Mouse (Mus musculus) spleen, adult 2 months (tissue): Measurements from ENCODE around the gene Zdhhc6. TPM values are rescaled to one million over a fixed set of nuclear protein-coding genes. Genes with fewer than 3 reads are reported as not detected.
A peak's percentile ranks its signal among the peaks of the same experiment; 100 is the strongest.

Source experiments
- DNase-seq, 2 experiments: peaks; one replicate each; pipeline versions ENCODE4 v3.0.0 to v3.0.0-alpha.2; 2012 to 2021; ENCODE audit warnings: low spot score in 2 of 2, low read depth in 1 of 2
- H3K27ac ChIP-seq: fragments of 200-500 bp; 2 replicates; pipeline ENCODE4 v1.5.1; 2012; ENCODE audit warnings: low read length, inconsistent platforms; ENCODE audit not compliant: insufficient read depth
- H3K27me3 ChIP-seq: fragments of 200-500 bp; 2 replicates; pipeline ENCODE4 v1.6.1; 2012; ENCODE audit warnings: mild to moderate bottlenecking, moderate library complexity, low read length, inconsistent platforms; ENCODE audit not compliant: control insufficient read depth, insufficient read depth
- H3K36me3 ChIP-seq: fragments of 200-500 bp; 2 replicates; pipeline ENCODE4 v1.6.1; 2012; ENCODE audit warnings: mild to moderate bottlenecking, low read length, inconsistent platforms; ENCODE audit not compliant: control insufficient read depth, insufficient read depth
- H3K4me1 ChIP-seq: fragments of 200-500 bp; 2 replicates; pipeline ENCODE4 v1.6.1; 2011; ENCODE audit warnings: inconsistent platforms; ENCODE audit not compliant: control insufficient read depth, insufficient read depth, insufficient read length
- H3K4me3 ChIP-seq: fragments of 200-500 bp; 2 replicates; pipeline ENCODE4 v1.5.1; 2011; ENCODE audit warnings: mild to moderate bottlenecking, inconsistent platforms; ENCODE audit not compliant: insufficient read depth, insufficient read length; ENCODE audit errors: extremely low read depth
- CTCF ChIP-seq: fragments of 200-500 bp; IDR thresholded peaks from 2 replicates; pipeline ENCODE4 v1.5.1; 2011; ENCODE audit warnings: mild to moderate bottlenecking, inconsistent platforms; ENCODE audit not compliant: insufficient read depth, insufficient read length, insufficient replicate concordance; ENCODE audit errors: extremely low read depth
- POLR2A ChIP-seq: fragments of 200-500 bp; IDR thresholded peaks from 2 replicates; pipeline ENCODE4 v1.6.1; 2011; ENCODE audit warnings: low read depth, low read length, inconsistent platforms
- WGBS: fragments of 180-500 bp; shearing (Covaris S2); methylation state at CpG from one replicate; pipeline ENCODE4 v1.1.7; 2018; 5-methylcytosine and 5-hydroxymethylcytosine counted together
- polyA plus RNA-seq: library from polyadenylated mRNA; depleted of rRNA; stranded (reverse); fragments of >200 nt; gene quantifications from 2 replicates; pipeline ENCODE4 v1.2.3, GENCODE M21; 2012; rRNA removed

The Zdhhc6 gene
- 5.8 and 6.3 TPM in 2 replicates for polyA plus RNA-seq

GRCm38 (mm10) chr19:55315452-55316108, at the start of gene Zdhhc6:
TSS of gene Zdhhc6 (minus strand) at chr19:55316032.
- H3K27ac ChIP-seq: peak within 1 kb of the TSS; percentile 84
- no peaks in the 10 kb centered on the region; the same call in 1 of the 2 replicates for H3K4me1 ChIP-seq
- TF ChIP-seq CTCF (no peak), POLR2A (peak; percentile 88)
- peaks cover 4% of the 10 kb centered on the region for H3K36me3 ChIP-seq
- H3K4me3 ChIP-seq: peak within 1 kb of the TSS; percentile 89
- peak in 1 of 2 experiments; percentile 75 for DNase-seq
- H3K27me3 ChIP-seq: no peaks in the 10 kb centered on the region
- under 1% methylated on average over 60 of the region's 60 CpGs for WGBS

GRCm38 (mm10) chr19:55362606-55363005, 46.8 kb upstream of the Zdhhc6 start:
- Histone ChIP-seq H3K4me3 (no peak overlapping the region), H3K27me3 (no peaks in the 10 kb centered on the region), H3K36me3 (no peaks in the 10 kb centered on the region), H3K4me1 (no peaks in the 10 kb centered on the region), H3K27ac (no peak overlapping the region)
- WGBS: 91% methylated on average over 9 of the region's 9 CpGs
- no peak for TF ChIP-seq CTCF
- TF ChIP-seq POLR2A: no peak
- DNase-seq: no peak

- H3K4me3 ChIP-seq: no peak overlapping the region
- no peak for TF ChIP-seq CTCF
- no peak for TF ChIP-seq POLR2A
- H3K4me1 ChIP-seq: no peaks in the 10 kb centered on the region
- DNase-seq: no peak
- 95% methylated on average over 9 of the region's 9 CpGs for WGBS
- H3K27ac ChIP-seq: no peak overlapping the region
- no peaks in the 10 kb centered on the region for H3K36me3 ChIP-seq
- no peaks in the 10 kb centered on the region for H3K27me3 ChIP-seq
These were observed 35.0 kb upstream of the Zdhhc6 start for GRCm38 (mm10) chr19:55350673-55351378.

DNA sequence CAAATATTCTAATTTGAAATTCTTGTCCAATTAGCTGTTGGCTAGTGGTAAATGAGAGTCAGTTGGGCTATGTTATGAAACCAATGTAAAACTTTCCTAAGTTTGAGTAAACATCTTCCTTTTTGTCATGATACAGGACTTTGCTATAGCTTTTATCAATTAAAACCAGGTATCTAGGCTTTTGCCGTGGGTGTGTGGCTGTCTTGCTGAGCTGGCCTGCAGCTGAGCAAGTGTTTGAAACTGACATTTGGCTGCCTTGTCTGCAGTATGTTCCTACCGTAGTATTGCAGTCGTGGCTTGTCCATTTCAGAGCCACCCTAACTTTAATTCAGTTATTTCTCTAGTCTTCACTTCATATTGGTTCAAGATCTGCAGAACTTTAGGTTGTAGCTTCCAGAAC, 32.4 kb upstream of the Zdhhc6 start:
- no peak for DNase-seq
- 83% methylated on average over 3 of the region's 3 CpGs for WGBS
- Histone ChIP-seq H3K27ac (no peak overlapping the region), H3K4me3 (no peak overlapping the region), H3K36me3 (no peaks in the 10 kb centered on the region), H3K4me1 (no peaks in the 10 kb centered on the region), H3K27me3 (no peaks in the 10 kb centered on the region)
- TF ChIP-seq POLR2A (no peak), CTCF (no peak)

GRCm38 (mm10) chr19:55343274-55343673, 27.4 kb upstream of the Zdhhc6 start:
- TF ChIP-seq CTCF (no peak), POLR2A (no peak)
- Histone ChIP-seq H3K36me3 (peaks cover 4% of the 10 kb centered on the region; the same call in 1 of the 2 replicates), H3K27me3 (no peaks in the 10 kb centered on the region), H3K27ac (no peak overlapping the region), H3K4me3 (no peak overlapping the region), H3K4me1 (no peaks in the 10 kb centered on the region)
- 92% methylated on average over 9 of the region's 9 CpGs for WGBS
- no peak for DNase-seq

GRCm38 (mm10) chr19:55342423-55342822, 26.6 kb upstream of the Zdhhc6 start:
- H3K4me3 ChIP-seq: no peak overlapping the region
- no peak overlapping the region for H3K27ac ChIP-seq
- H3K27me3 ChIP-seq: no peaks in the 10 kb centered on the region
- no peak for DNase-seq
- WGBS: 92% methylated on average over 7 of the region's 7 CpGs
- peaks cover 5% of the 10 kb centered on the region; the same call in 1 of the 2 replicates for H3K36me3 ChIP-seq
- TF ChIP-seq CTCF (no peak), POLR2A (no peak)
- no peaks in the 10 kb centered on the region for H3K4me1 ChIP-seq

DNA sequence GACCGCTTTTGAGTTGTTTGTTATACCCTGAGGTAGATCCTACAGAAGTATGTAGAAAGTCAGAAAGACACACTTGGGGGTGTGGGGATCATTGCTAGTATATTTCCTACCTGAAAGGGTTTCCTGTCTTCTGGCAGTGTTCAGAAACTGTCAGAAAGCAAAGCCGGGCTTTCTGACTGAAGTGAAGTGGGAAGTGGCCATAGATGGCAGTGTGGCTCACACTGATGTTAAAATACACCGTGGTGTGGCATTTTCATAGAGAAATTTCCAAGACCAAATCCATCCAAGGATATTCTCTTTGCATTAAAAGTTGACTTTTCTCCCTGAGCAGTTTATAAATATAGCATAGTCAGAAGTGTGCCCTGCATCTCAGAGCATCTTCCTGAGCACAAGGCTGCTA, 25.5 kb upstream of the Zdhhc6 start:
- peaks cover 5% of the 10 kb centered on the region; the same call in 1 of the 2 replicates for H3K36me3 ChIP-seq
- WGBS: 65% methylated on average over 3 of the region's 3 CpGs

More for the DNA sequence above, 25.5 kb upstream of the Zdhhc6 start:
- Histone ChIP-seq H3K27me3 (no peaks in the 10 kb centered on the region), H3K4me3 (no peak overlapping the region), H3K27ac (no peak overlapping the region), H3K4me1 (no peaks in the 10 kb centered on the region)
- TF ChIP-seq POLR2A: no peak
- no peak for TF ChIP-seq CTCF
- DNase-seq: no peak
